Mouse (Mus musculus): Measurements from ENCODE around the gene Tef. TPM values are rescaled to one million over a fixed set of nuclear protein-coding genes. Genes with fewer than 3 reads are reported as not detected.
A peak's percentile ranks its signal among the peaks of the same experiment; 100 is the strongest.

Gene Tef
- polyA plus RNA-seq, 1 experiment from 2014 or later: 20.5 TPM

DNA sequence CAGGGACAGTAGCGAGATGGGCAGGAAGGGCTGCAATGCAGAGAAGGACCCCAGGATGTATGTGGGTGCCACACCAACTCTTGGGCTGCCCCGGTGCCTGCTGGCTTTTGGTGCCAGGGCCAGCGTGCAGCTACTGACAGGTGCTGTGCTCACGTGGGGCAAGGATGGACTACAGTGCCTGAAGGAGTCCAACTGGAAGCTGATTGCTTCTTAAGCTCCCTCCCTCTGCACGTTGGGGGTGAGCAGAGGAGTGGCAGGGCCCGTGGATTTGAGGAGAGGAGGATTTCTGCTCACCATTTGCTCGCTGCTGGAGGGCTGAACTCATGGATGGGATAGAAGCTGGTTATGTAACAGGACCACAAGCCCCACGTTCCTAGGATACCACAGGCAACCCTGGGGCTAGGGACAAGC is 725 bp downstream of the Tef start:
- 15% methylated on average over 8 of the region's 8 CpGs for WGBS
- peak; percentile 39 for ATAC-seq (ENCODE audit: low FRiP score)
- 0 out of 2 replicates have a peak, but pooled peaks cover 3% of the 10 kb centered on the region for H3K36me3 ChIP-seq
- peak overlapping the region; percentile 52 for H3K27ac ChIP-seq (replicated peaks)
- peak overlapping the region; percentile 35 for H3K4me3 ChIP-seq (replicated peaks)
- peak overlapping the region; percentile 43 for H3K9ac ChIP-seq (replicated peaks)
- H3K27me3 ChIP-seq (replicated peaks): no peaks in the 10 kb centered on the region
- H3K4me1 ChIP-seq: peaks cover 34% of the 10 kb centered on the region
- H3K9me3 ChIP-seq (replicated peaks): no peaks in the 10 kb centered on the region
- peak overlapping the region; percentile 69 for H3K4me2 ChIP-seq

GRCm38 (mm10) chr15:81803425-81803951 is 1.3 kb downstream of the Tef start:
- Histone ChIP-seq H3K4me2 (peak overlapping the region; percentile 69), H3K4me1 (peaks cover 34% of the 10 kb centered on the region), H3K27ac (replicated peaks) (no peak overlapping the region), H3K27me3 (replicated peaks) (no peaks in the 10 kb centered on the region), H3K4me3 (replicated peaks) (peak overlapping the region; percentile 35; the same call in 1 of the 2 replicates), H3K9ac (replicated peaks) (no peak overlapping the region), H3K9me3 (replicated peaks) (no peaks in the 10 kb centered on the region), H3K36me3 (no peaks in the 10 kb centered on the region)
- WGBS: 68% methylated on average over 4 of the region's 4 CpGs
- ATAC-seq (ENCODE audit: low FRiP score): no peak

GRCm38 (mm10) chr15:81804172-81804571 is 2.0 kb downstream of the Tef start:
- H3K4me1 ChIP-seq: peaks cover 34% of the 10 kb centered on the region
- H3K9me3 ChIP-seq (replicated peaks): no peaks in the 10 kb centered on the region
- 86% methylated on average over 1 of the region's 1 CpGs for WGBS
- ATAC-seq (ENCODE audit: low FRiP score): no peak
- H3K9ac ChIP-seq (replicated peaks): no peak overlapping the region
- H3K27me3 ChIP-seq (replicated peaks): no peaks in the 10 kb centered on the region
- peak overlapping the region; percentile 69; the same call in 1 of the 2 replicates for H3K4me2 ChIP-seq
- no peak overlapping the region for H3K27ac ChIP-seq (replicated peaks)
- no peaks in the 10 kb centered on the region for H3K36me3 ChIP-seq
- no peak overlapping the region for H3K4me3 ChIP-seq (replicated peaks)

DNA sequence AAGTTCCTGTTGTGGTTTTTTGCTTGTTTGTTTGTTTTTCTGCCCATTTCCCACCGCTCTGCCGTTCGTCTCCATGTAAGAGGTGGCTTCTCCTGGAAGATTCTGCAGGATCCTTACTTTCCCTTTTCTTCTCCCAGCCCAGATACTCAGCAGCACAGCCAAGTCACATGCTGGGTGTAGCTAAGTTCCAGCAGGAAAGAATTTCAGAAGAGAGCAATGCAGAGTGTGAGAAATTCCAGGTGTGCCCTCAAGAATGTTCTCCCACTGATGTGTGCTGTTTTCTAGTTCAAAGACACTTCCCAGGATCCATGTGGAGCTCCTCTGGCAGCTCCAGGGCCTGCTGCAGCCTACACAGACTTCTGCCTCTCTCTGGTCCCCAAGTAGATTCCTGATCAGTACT is 2.7 kb downstream of the Tef start:
- Histone ChIP-seq H3K27ac (replicated peaks) (no peak overlapping the region), H3K4me3 (replicated peaks) (no peak overlapping the region), H3K27me3 (replicated peaks) (no peaks in the 10 kb centered on the region), H3K4me2 (no peak overlapping the region), H3K4me1 (peaks cover 41% of the 10 kb centered on the region), H3K36me3 (no peaks in the 10 kb centered on the region), H3K9me3 (replicated peaks) (no peaks in the 10 kb centered on the region), H3K9ac (replicated peaks) (no peak overlapping the region)
- no peak for ATAC-seq (ENCODE audit: low FRiP score)
- WGBS: 78% methylated on average over 3 of the region's 3 CpGs

- no peaks in the 10 kb centered on the region for H3K27me3 ChIP-seq (replicated peaks)
- H3K36me3 ChIP-seq: no peaks in the 10 kb centered on the region
- no peak overlapping the region for H3K4me2 ChIP-seq
- ATAC-seq (ENCODE audit: low FRiP score): no peak
- no peak overlapping the region for H3K4me3 ChIP-seq (replicated peaks)
- WGBS: 56% methylated on average over 6 of the region's 6 CpGs
- H3K27ac ChIP-seq (replicated peaks): no peak overlapping the region
- no peak overlapping the region for H3K9ac ChIP-seq (replicated peaks)
- no peaks in the 10 kb centered on the region for H3K9me3 ChIP-seq (replicated peaks)
- H3K4me1 ChIP-seq: peaks cover 49% of the 10 kb centered on the region
These were observed 3.4 kb downstream of the Tef start for GRCm38 (mm10) chr15:81805624-81806023.

- 88% methylated on average over 4 of the region's 4 CpGs for WGBS
- no peak for ATAC-seq (ENCODE audit: low FRiP score)
- H3K36me3 ChIP-seq: no peaks in the 10 kb centered on the region
- H3K4me3 ChIP-seq (replicated peaks): no peak overlapping the region
- H3K27ac ChIP-seq (replicated peaks): no peak overlapping the region
- H3K9me3 ChIP-seq (replicated peaks): no peaks in the 10 kb centered on the region
- no peak overlapping the region for H3K9ac ChIP-seq (replicated peaks)
- H3K4me2 ChIP-seq: no peak overlapping the region
- peaks cover 51% of the 10 kb centered on the region for H3K4me1 ChIP-seq
- no peaks in the 10 kb centered on the region for H3K27me3 ChIP-seq (replicated peaks)
These were observed 4.6 kb downstream of the Tef start for GRCm38 (mm10) chr15:81806621-81807404.

- Histone ChIP-seq H3K36me3 (no peaks in the 10 kb centered on the region), H3K4me1 (peaks cover 50% of the 10 kb centered on the region), H3K9ac (replicated peaks) (no peak overlapping the region), H3K27me3 (replicated peaks) (no peaks in the 10 kb centered on the region), H3K9me3 (replicated peaks) (no peaks in the 10 kb centered on the region), H3K4me3 (replicated peaks) (no peak overlapping the region), H3K27ac (replicated peaks) (no peak overlapping the region), H3K4me2 (no peak overlapping the region)
- WGBS: 75% methylated on average over 2 of the region's 2 CpGs
- ATAC-seq (ENCODE audit: low FRiP score): no peak
These were observed 6.6 kb downstream of the Tef start for GRCm38 (mm10) chr15:81808799-81809198.

DNA sequence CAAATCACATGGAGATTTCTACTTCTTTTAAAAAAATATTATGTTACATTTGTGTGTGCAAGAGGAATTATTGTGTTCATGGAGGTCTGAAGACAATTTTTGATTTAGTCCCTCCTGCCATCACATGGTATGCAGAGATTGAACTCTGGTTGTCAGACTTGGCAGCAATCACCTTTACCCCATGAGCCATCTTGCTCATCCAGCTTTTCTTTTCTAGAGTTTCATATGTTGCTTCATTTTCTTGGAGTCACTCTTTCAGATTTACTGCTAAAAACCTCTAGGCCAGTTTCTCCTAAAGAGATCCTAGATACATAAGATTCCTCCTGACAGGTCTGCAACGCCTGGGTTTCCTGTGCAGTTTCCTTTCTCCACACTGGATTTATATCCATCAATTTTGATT is 7.3 kb downstream of the Tef start:
- 0 out of 2 replicates have a peak overlapping the region, but pooled peaks have one; percentile 78 for H3K4me3 ChIP-seq (replicated peaks)
- peak overlapping the region; percentile 65; the same call in 1 of the 2 replicates for H3K9ac ChIP-seq (replicated peaks)
- 55% methylated on average over 1 of the region's 1 CpGs for WGBS
- H3K27ac ChIP-seq (replicated peaks): peak overlapping the region; percentile 91
- peaks cover 47% of the 10 kb centered on the region for H3K4me1 ChIP-seq
- H3K9me3 ChIP-seq (replicated peaks): no peaks in the 10 kb centered on the region
- H3K4me2 ChIP-seq: peak overlapping the region; percentile 93
- no peaks in the 10 kb centered on the region for H3K36me3 ChIP-seq
- H3K27me3 ChIP-seq (replicated peaks): no peaks in the 10 kb centered on the region
- ATAC-seq (ENCODE audit: low FRiP score): no peak

GRCm38 (mm10) chr15:81810150-81810549 is 7.9 kb downstream of the Tef start:
- Histone ChIP-seq H3K4me3 (replicated peaks) (peak overlapping the region; percentile 78), H3K27ac (replicated peaks) (peak overlapping the region; percentile 91), H3K9ac (replicated peaks) (peak overlapping the region; percentile 65), H3K4me2 (peak overlapping the region; percentile 93), H3K27me3 (replicated peaks) (no peaks in the 10 kb centered on the region), H3K36me3 (peaks cover 3% of the 10 kb centered on the region), H3K4me1 (peaks cover 47% of the 10 kb centered on the region), H3K9me3 (replicated peaks) (no peaks in the 10 kb centered on the region)
- no peak for ATAC-seq (ENCODE audit: low FRiP score)
- under 1% methylated on average over 10 of the region's 10 CpGs for WGBS

- peaks cover 11% of the 10 kb centered on the region for H3K36me3 ChIP-seq
- no peaks in the 10 kb centered on the region for H3K27me3 ChIP-seq (replicated peaks)
- H3K9me3 ChIP-seq (replicated peaks): no peaks in the 10 kb centered on the region
- peak overlapping the region; percentile 78 for H3K4me3 ChIP-seq (replicated peaks)
- under 1% methylated on average over 80 of the region's 89 CpGs for WGBS
- ATAC-seq (ENCODE audit: low FRiP score): peak; percentile 99
- H3K9ac ChIP-seq (replicated peaks): peak overlapping the region; percentile 74
- H3K4me2 ChIP-seq: peak overlapping the region; percentile 93
- H3K4me1 ChIP-seq: peaks cover 41% of the 10 kb centered on the region
- H3K27ac ChIP-seq (replicated peaks): peak overlapping the region; percentile 91
These were observed 8.7 kb downstream of the Tef start for GRCm38 (mm10) chr15:81810671-81811598.

GRCm38 (mm10) chr15:81811599-81811996 is 9.4 kb downstream of the Tef start:
- H3K4me3 ChIP-seq (replicated peaks): peak overlapping the region; percentile 78
- WGBS: 2% methylated on average over 20 of the region's 26 CpGs
- H3K9ac ChIP-seq (replicated peaks): peak overlapping the region; percentile 74
- peaks cover 41% of the 10 kb centered on the region for H3K4me1 ChIP-seq
- no peaks in the 10 kb centered on the region for H3K27me3 ChIP-seq (replicated peaks)
- peaks cover 18% of the 10 kb centered on the region for H3K36me3 ChIP-seq
- no peaks in the 10 kb centered on the region for H3K9me3 ChIP-seq (replicated peaks)
- H3K27ac ChIP-seq (replicated peaks): peak overlapping the region; percentile 91
- peak; percentile 27; the same call in 1 of the 2 replicates for ATAC-seq (ENCODE audit: low FRiP score)
- peak overlapping the region; percentile 93 for H3K4me2 ChIP-seq
